Mouse (Mus musculus) E14TG2a.4 (cell line): ENCODE measurements around the gene Lect2.

ENCODE experiments used
- H3K27me3 ChIP-seq: 2 replicates; pipeline ENCODE4 v1.6.1; 2014; ENCODE audit warnings: low read length, control low read depth; ENCODE audit not compliant: insufficient read depth
- H3K36me3 ChIP-seq: 2 replicates; pipeline ENCODE4 v1.6.1; 2014; ENCODE audit warnings: low read length, control low read depth; ENCODE audit not compliant: insufficient read depth
- H3K4me1 ChIP-seq: replicated peaks from 2 replicates; pipeline ENCODE4 v1.6.1; 2014; ENCODE audit warnings: low read depth, low read length, control low read depth
- H3K4me3 ChIP-seq: replicated peaks from 2 replicates; pipeline ENCODE4 v1.5.1; 2014; ENCODE audit warnings: mild to moderate bottlenecking, low read length
- H3K9me3 ChIP-seq: 2 replicates; pipeline ENCODE4 v1.6.1; 2014; ENCODE audit warnings: low read length, control low read depth
- CTCF ChIP-seq: conservative IDR thresholded peaks from 2 replicates; pipeline ENCODE4 v1.5.1; 2014; ENCODE audit warnings: low read length
- NANOG ChIP-seq: IDR thresholded peaks from 2 replicates; pipeline ENCODE4 v1.6.1; 2014; ENCODE audit warnings: borderline replicate concordance, low read length, mixed read lengths
- POU5F1 ChIP-seq: IDR thresholded peaks from 2 replicates; pipeline ENCODE4 v1.6.1; 2014; ENCODE audit warnings: low read length, borderline replicate concordance

Lect2 gene

DNA sequence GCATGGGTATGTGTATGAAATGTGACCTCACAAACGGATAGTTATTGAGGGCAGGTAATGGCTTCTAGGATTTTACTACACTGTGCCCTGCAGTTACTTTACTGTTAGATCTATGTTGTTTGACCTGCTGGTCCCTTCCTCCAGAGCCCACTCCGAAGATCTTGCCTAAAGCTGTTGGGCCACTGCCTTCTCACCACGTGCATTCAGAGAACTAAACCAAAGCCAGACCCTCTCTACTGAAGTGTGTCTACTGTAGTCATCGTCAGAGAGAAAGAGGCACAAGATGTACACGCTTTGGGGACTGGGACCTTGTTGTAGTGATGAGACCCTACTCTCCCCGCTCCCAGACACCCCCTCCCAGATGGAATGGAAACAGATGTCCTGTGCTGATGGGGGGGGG lies 3.4 kb upstream of the Lect2 start:
- Histone ChIP-seq H3K36me3 (no peaks in the 10 kb centered on the region), H3K9me3 (no peaks in the 10 kb centered on the region), H3K4me3 (no peak overlapping the region), H3K27me3 (no peaks in the 10 kb centered on the region), H3K4me1 (0 out of 2 replicates have a peak, but pooled peaks cover 5% of the 10 kb centered on the region)
- no peak for TF ChIP-seq CTCF
- no peak for TF ChIP-seq NANOG
- TF ChIP-seq POU5F1: no peak

- H3K9me3 ChIP-seq: no peaks in the 10 kb centered on the region
- no peak overlapping the region for H3K4me3 ChIP-seq
- no peaks in the 10 kb centered on the region for H3K36me3 ChIP-seq
- H3K27me3 ChIP-seq: no peaks in the 10 kb centered on the region
- 0 out of 2 replicates have a peak, but pooled peaks cover 5% of the 10 kb centered on the region for H3K4me1 ChIP-seq
- no peak for TF ChIP-seq NANOG
- TF ChIP-seq POU5F1: no peak
- TF ChIP-seq CTCF: no peak
Measured at GRCm38 (mm10) chr13:56550574-56550973, 2.3 kb upstream of the Lect2 start.

- no peaks in the 10 kb centered on the region for H3K36me3 ChIP-seq
- H3K27me3 ChIP-seq: no peaks in the 10 kb centered on the region
- no peaks in the 10 kb centered on the region for H3K4me1 ChIP-seq
- no peaks in the 10 kb centered on the region for H3K9me3 ChIP-seq
- no peak overlapping the region for H3K4me3 ChIP-seq
- TF ChIP-seq NANOG (no peak), POU5F1 (no peak)
Measured at GRCm38 (mm10) chr13:56549364-56549763, 1.1 kb upstream of the Lect2 start.

GRCm38 (mm10) chr13:56544956-56545355 lies 3.3 kb downstream of the Lect2 start:
- Histone ChIP-seq H3K27me3 (no peaks in the 10 kb centered on the region), H3K4me3 (no peak overlapping the region), H3K9me3 (no peaks in the 10 kb centered on the region), H3K36me3 (no peaks in the 10 kb centered on the region), H3K4me1 (no peaks in the 10 kb centered on the region)
- TF ChIP-seq POU5F1: no peak
- TF ChIP-seq NANOG: no peak
- no peak for TF ChIP-seq CTCF

DNA sequence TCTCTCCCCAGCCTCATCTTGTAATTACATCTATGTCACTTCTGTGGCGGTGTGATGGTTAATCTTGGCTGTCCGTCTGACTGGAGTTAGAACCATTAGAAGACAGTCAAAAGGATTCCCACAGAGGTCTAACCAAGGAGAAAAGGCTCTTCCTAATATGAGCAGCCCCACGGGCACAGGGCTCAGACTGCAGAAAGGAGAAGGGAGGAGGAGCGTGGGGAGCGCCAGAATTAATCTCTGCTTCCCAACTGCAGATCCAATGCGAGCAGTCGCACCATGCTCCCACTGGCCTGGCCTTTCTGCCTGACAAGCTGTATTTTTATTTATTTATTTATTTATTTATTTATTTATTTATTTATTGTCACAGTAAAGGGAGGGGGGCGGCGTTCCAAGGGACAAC lies 4.5 kb downstream of the Lect2 start:
- TF ChIP-seq POU5F1 (no peak), NANOG (no peak), CTCF (no peak)
- Histone ChIP-seq H3K4me1 (no peaks in the 10 kb centered on the region), H3K27me3 (no peaks in the 10 kb centered on the region), H3K9me3 (no peaks in the 10 kb centered on the region), H3K36me3 (no peaks in the 10 kb centered on the region), H3K4me3 (no peak overlapping the region)

GRCm38 (mm10) chr13:56539846-56540245 lies 8.5 kb downstream of the Lect2 start:
- Histone ChIP-seq H3K27me3 (no peaks in the 10 kb centered on the region), H3K4me1 (no peaks in the 10 kb centered on the region), H3K4me3 (no peak overlapping the region), H3K9me3 (peaks cover 4% of the 10 kb centered on the region), H3K36me3 (no peaks in the 10 kb centered on the region)
- TF ChIP-seq NANOG (no peak), POU5F1 (no peak), CTCF (no peak)

DNA sequence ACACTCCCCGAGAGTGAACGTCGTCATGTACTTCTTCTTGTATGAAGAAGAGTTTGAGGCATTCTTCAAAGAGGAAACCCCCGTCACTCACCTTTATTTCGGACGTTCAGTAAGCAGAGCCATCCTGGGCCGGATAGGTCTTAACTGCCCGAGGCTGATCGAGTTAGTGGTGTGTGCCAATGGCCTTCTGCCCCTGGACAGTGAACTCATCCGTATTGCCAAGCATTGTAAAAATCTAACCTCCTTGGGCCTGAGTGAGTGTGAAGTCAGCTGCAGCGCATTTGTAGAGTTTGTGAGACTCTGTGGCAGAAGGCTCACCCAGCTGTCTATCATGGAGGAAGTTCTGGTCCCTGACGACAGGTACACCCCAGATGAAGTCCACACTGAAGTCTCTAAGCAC lies 11.3 kb downstream of the Lect2 start:
- Histone ChIP-seq H3K4me1 (no peaks in the 10 kb centered on the region), H3K9me3 (peaks cover 22% of the 10 kb centered on the region), H3K36me3 (no peaks in the 10 kb centered on the region), H3K27me3 (no peaks in the 10 kb centered on the region), H3K4me3 (no peak overlapping the region)
- no peak for TF ChIP-seq CTCF
- TF ChIP-seq NANOG: no peak
- no peak for TF ChIP-seq POU5F1

GRCm38 (mm10) chr13:56535570-56535969 lies 12.7 kb downstream of the Lect2 start:
- TF ChIP-seq CTCF: peak; percentile 23
- no peak for TF ChIP-seq POU5F1
- TF ChIP-seq NANOG: no peak
- peaks cover 22% of the 10 kb centered on the region for H3K9me3 ChIP-seq
- no peaks in the 10 kb centered on the region for H3K4me1 ChIP-seq
- H3K27me3 ChIP-seq: no peaks in the 10 kb centered on the region
- no peaks in the 10 kb centered on the region for H3K36me3 ChIP-seq
- no peak overlapping the region for H3K4me3 ChIP-seq

DNA sequence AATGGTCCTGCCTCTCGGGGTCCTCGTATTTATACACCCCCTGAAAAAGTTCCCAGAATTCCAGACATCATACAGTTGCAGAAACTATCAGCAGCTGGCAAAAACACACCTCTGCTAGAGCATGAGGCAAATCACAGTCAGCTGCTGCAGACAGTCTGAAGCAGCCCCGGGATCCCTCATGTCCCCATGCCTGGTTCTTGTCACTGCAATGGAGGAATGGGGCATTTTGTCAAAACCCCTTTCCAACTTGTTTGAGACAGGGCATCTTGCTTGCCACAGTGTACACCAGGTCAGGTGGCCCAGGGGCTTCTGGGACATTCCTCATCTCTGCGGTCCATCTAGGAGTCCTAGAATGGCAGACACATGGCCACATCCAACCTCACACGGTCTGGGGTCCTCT lies 13.4 kb downstream of the Lect2 start:
- H3K36me3 ChIP-seq: no peaks in the 10 kb centered on the region
- peaks cover 22% of the 10 kb centered on the region for H3K9me3 ChIP-seq
- no peak for TF ChIP-seq POU5F1
- no peak overlapping the region for H3K4me3 ChIP-seq
- no peaks in the 10 kb centered on the region for H3K4me1 ChIP-seq
- H3K27me3 ChIP-seq: no peaks in the 10 kb centered on the region
